Mouse (Mus musculus) layer of hippocampus, postnatal 25 days (tissue): ENCODE measurements around the gene Fkbpl. TPM values are rescaled to one million over a fixed set of nuclear protein-coding genes. Genes with fewer than 3 reads are reported as not detected.

ENCODE experiments used
- DNase-seq, 2 experiments: peaks; one replicate each; pipeline ENCODE4 v3.0.0; 2022; ENCODE audit warnings: mixed read lengths in 2 of 2, low spot score in 1 of 2; ENCODE audit errors: extremely low spot score in 1 of 2
- total RNA-seq, 2 experiments: library from RNA; stranded (reverse); gene quantifications; 2 replicates each; pipeline ENCODE4 v1.2.3; 2021

Fkbpl gene
- total RNA-seq, 2 experiments from 2014 or later = 14.1 to 14.9 TPM

- DNase-seq = no peak
Measured at GRCm38 (mm10) chr17:34684253-34684893, 39.8 kb downstream of the Fkbpl start.

- DNase-seq = no peak
Measured at GRCm38 (mm10) chr17:34685120-34686110, 40.9 kb downstream of the Fkbpl start.

GRCm38 (mm10) chr17:34688889-34689288 lies 44.3 kb downstream of the Fkbpl start:
- DNase-seq = no peak

DNA sequence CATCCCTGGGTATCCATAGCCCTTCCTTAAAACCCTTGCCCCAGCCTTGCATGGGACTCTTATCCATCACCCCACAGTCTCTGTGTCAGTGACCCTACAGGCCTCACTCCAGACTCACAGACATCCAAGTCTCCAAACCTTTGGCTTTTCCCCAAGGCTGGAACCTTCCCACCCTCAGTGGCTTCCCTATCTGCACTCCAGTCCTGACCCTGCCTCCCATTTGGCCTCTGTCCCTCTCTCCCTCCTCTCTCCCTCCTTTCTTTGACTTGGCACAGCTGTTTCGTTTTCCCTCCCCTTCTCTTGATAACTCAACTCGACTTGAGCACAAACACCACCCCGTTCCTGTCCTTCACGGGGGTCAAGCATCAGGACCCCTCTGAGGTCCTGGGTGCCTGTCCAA lies 45.9 kb downstream of the Fkbpl start:
- DNase-seq = no peak

- DNase-seq = no peak
Measured at GRCm38 (mm10) chr17:34692906-34693305, 48.3 kb downstream of the Fkbpl start.

Other genes starting within 250 kb of the Fkbpl start
- 1 to 10 TPM; 3.3 to 4.0 TPM for gene BC051142, start 245.9 kb upstream of the Fkbpl start, total RNA-seq
- gene Btnl4, start 167.4 kb upstream of the Fkbpl start, total RNA-seq = not detected
- gene Btnl6, start 127.4 kb upstream of the Fkbpl start, total RNA-seq = not detected
- gene Notch4, start 80.5 kb upstream of the Fkbpl start, total RNA-seq = 10 to 100 TPM in 1 of 2 experiments, 1 to 10 TPM in 1; 9.5 to 11.2 TPM
- 1 to 10 TPM; 1.3 to 2.1 TPM for gene Gpsm3, start 55.0 kb upstream of the Fkbpl start, total RNA-seq
- gene Pbx2, start 53.5 kb upstream of the Fkbpl start, total RNA-seq = 10 to 100 TPM; 55.8 to 61.5 TPM
- gene Ager, start 46.9 kb upstream of the Fkbpl start, total RNA-seq = 1 to 10 TPM in 1 of 2 experiments, under 1 TPM in 1; 0.94 to 1.1 TPM
- 10 to 100 TPM; 81.0 to 85.5 TPM for gene Rnf5, start 41.1 kb upstream of the Fkbpl start, total RNA-seq
- gene Agpat1, start 40.5 kb upstream of the Fkbpl start, total RNA-seq = 100 to 1,000 TPM; 170 to 172 TPM
- 1 to 10 TPM; 2.1 to 3.7 TPM for gene Egfl8, start 28.8 kb upstream of the Fkbpl start, total RNA-seq
- 10 to 100 TPM; 42.4 to 48.4 TPM for gene Ppt2, start 16.3 kb upstream of the Fkbpl start, total RNA-seq
- gene Prrt1, start 15.2 kb upstream of the Fkbpl start, total RNA-seq = 100 to 1,000 TPM; 259 to 330 TPM
- 100 to 1,000 TPM in 1 of 2 experiments, 10 to 100 TPM in 1; 97.1 to 102 TPM for gene Atf6b, start 2.4 kb downstream of the Fkbpl start, total RNA-seq
- 1 to 10 TPM; 7.1 to 9.0 TPM for gene Tnxb, start 25.8 kb downstream of the Fkbpl start, total RNA-seq
- 10 to 100 TPM; 16.5 to 17.5 TPM for gene C4b, start 99.1 kb downstream of the Fkbpl start, total RNA-seq
- gene Cyp21a1, start 159.8 kb downstream of the Fkbpl start, total RNA-seq = under 1 TPM; 0.12 to 0.19 TPM
- gene Stk19, start 192.2 kb downstream of the Fkbpl start, total RNA-seq = 10 to 100 TPM; 57.3 to 59.8 TPM
- gene Dxo, start 192.3 kb downstream of the Fkbpl start, total RNA-seq = 10 to 100 TPM; 36.7 to 37.7 TPM
- 10 to 100 TPM; 64.7 to 72.4 TPM for gene Skiv2l, start 205.4 kb downstream of the Fkbpl start, total RNA-seq
- 10 to 100 TPM; 32.1 to 39.1 TPM for gene Nelfe, start 205.6 kb downstream of the Fkbpl start, total RNA-seq
- under 1 TPM in 1 of 2 experiments, not detected in 1; 0.17 TPM for gene Cfb, start 217.8 kb downstream of the Fkbpl start, total RNA-seq
- gene Zbtb12, start 234.7 kb downstream of the Fkbpl start, total RNA-seq = 1 to 10 TPM; 7.3 to 7.7 TPM
- not detected for gene Gm20547, start 237.3 kb downstream of the Fkbpl start, total RNA-seq